Mouse (Mus musculus) myocyte (in vitro differentiated cells): Measurements from ENCODE around the gene Mlx. TPM values are rescaled to one million over a fixed set of nuclear protein-coding genes. Genes with fewer than 3 reads are reported as not detected.

ENCODE experiments used
- H3K27me3 ChIP-seq: one replicate; pipeline ENCODE4 v1.6.1; 2011; ENCODE audit not compliant: control insufficient read depth, insufficient read depth, insufficient read length
- H3K36me3 ChIP-seq: one replicate; pipeline ENCODE4 v1.6.1; 2011; ENCODE audit not compliant: control insufficient read depth, insufficient read depth
- H3K4me2 ChIP-seq: one replicate; pipeline ENCODE4 v1.6.1; 2011; ENCODE audit warnings: low read depth, control low read depth
- H3K4me3 ChIP-seq: one replicate; pipeline ENCODE4 v1.5.1; 2011; ENCODE audit warnings: mild to moderate bottlenecking, control low read depth, moderate library complexity
- H3K79me2 ChIP-seq: one replicate; pipeline ENCODE4 v1.6.1; 2011; ENCODE audit not compliant: control insufficient read depth, insufficient read depth
- H3ac ChIP-seq: one replicate; pipeline ENCODE4 v1.6.1; 2011; ENCODE audit not compliant: control insufficient read depth, insufficient read length
- CEBPB ChIP-seq: IDR thresholded peaks from 2 replicates; pipeline ENCODE4 v1.6.1; 2011; ENCODE audit warnings: mild to moderate bottlenecking, moderate library complexity; ENCODE audit not compliant: poor library complexity, insufficient read depth, severe bottlenecking
- E2F4 ChIP-seq: IDR thresholded peaks from one replicate; pipeline ENCODE4 v1.6.1; 2011; ENCODE audit warnings: mild to moderate bottlenecking, control low read depth, moderate library complexity; ENCODE audit not compliant: insufficient read depth
- MAX ChIP-seq: IDR thresholded peaks from one replicate; pipeline ENCODE4 v1.6.1; 2011; ENCODE audit warnings: low read depth, mild to moderate bottlenecking, control low read depth
- MYOD1 ChIP-seq, 3 experiments: IDR thresholded peaks; one replicate each; pipeline ENCODE4 v1.6.1; 2011; ENCODE audit warnings: control low read depth in 2 of 3, low read depth in 2 of 3, mild to moderate bottlenecking in 2 of 3, moderate library complexity in 1 of 3; ENCODE audit not compliant: insufficient read length in 2 of 3, control insufficient read depth in 1 of 3
- MYOG ChIP-seq, 3 experiments: IDR thresholded peaks; one replicate each; pipeline ENCODE4 v1.6.1; 2011; ENCODE audit warnings: control low read depth in 2 of 3, low read depth in 2 of 3, mild to moderate bottlenecking in 2 of 3; ENCODE audit not compliant: insufficient read length in 2 of 3, control insufficient read depth in 1 of 3, insufficient read depth in 1 of 3
- POLR2A ChIP-seq: IDR thresholded peaks from one replicate; pipeline ENCODE4 v1.6.1; 2011; ENCODE audit warnings: low read depth, mild to moderate bottlenecking, control low read depth, moderate library complexity; ENCODE audit not compliant: insufficient read length
- POLR2AphosphoS2 ChIP-seq: IDR thresholded peaks from one replicate; pipeline ENCODE4 v1.6.1; 2011; ENCODE audit warnings: low read depth, control low read depth; ENCODE audit not compliant: insufficient read length
- REST ChIP-seq: IDR thresholded peaks from one replicate; pipeline ENCODE4 v1.6.1; 2011; ENCODE audit warnings: mild to moderate bottlenecking, control low read depth, moderate library complexity; ENCODE audit not compliant: insufficient read depth, insufficient read length
- SRF ChIP-seq: IDR thresholded peaks from one replicate; pipeline ENCODE4 v1.6.1; 2011; ENCODE audit warnings: low read depth; ENCODE audit not compliant: control insufficient read depth, insufficient read length
- TCF12 ChIP-seq: IDR thresholded peaks from one replicate; pipeline ENCODE4 v1.6.1; 2011; ENCODE audit warnings: mild to moderate bottlenecking, control low read depth; ENCODE audit not compliant: poor library complexity, insufficient read depth, severe bottlenecking
- TCF3 ChIP-seq: IDR thresholded peaks from one replicate; pipeline ENCODE4 v1.6.1; 2011; ENCODE audit warnings: low read depth, control low read depth; ENCODE audit not compliant: insufficient read length
- USF1 ChIP-seq: IDR thresholded peaks from one replicate; pipeline ENCODE4 v1.6.1; 2011; ENCODE audit warnings: low read depth, mild to moderate bottlenecking, control low read depth, moderate library complexity
- polyA plus RNA-seq: library from polyadenylated mRNA; unstranded; fragments of >200 nt; fragmentation: generic; extraction: Trizol; gene quantifications from one replicate; pipeline ENCODE4 v1.2.1, GENCODE M21; 2012; ENCODE audit warnings: missing spikeins

Gene Mlx
- polyA plus RNA-seq, 1 experiment = 29.3 TPM

DNA sequence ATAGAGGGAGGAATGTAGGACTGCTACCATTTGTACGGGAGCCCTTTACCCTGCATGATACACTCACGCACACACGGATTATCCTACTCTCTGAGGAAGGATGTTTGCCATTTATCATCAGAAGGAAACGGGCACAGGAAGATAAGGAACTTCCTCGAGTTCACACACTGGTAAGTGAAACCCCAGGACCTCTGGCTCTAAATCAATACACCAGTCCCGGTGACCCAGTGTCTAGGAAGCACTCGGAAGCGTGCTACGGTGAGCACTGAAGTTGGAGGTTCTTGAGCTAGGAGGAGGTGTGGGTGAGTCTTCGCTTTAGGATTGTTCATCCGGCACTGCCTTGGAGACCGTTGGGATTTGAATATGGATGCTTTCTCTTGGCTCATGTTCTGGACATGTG lies 46.0 kb downstream of the Mlx start:
- Histone ChIP-seq H3K27me3 (no peaks in the 10 kb centered on the region), H3K79me2 (no peaks in the 10 kb centered on the region), H3K4me2 (no peak overlapping the region), H3K4me3 (no peak overlapping the region), H3ac (no peak overlapping the region), H3K36me3 (no peaks in the 10 kb centered on the region)
- TF ChIP-seq USF1 (no peak), MYOD1 (IDR thresholded peaks at IDR 0.05; ENCODE audit: control insufficient read depth in 1 of 3, insufficient read length in 2 of 3, low read depth in 2 of 3) (no peak), MYOG (IDR thresholded peaks at IDR 0.05; ENCODE audit: control insufficient read depth in 1 of 3, insufficient read depth in 1 of 3, insufficient read length in 2 of 3, low read depth in 2 of 3) (no peak), REST (no peak)

DNA sequence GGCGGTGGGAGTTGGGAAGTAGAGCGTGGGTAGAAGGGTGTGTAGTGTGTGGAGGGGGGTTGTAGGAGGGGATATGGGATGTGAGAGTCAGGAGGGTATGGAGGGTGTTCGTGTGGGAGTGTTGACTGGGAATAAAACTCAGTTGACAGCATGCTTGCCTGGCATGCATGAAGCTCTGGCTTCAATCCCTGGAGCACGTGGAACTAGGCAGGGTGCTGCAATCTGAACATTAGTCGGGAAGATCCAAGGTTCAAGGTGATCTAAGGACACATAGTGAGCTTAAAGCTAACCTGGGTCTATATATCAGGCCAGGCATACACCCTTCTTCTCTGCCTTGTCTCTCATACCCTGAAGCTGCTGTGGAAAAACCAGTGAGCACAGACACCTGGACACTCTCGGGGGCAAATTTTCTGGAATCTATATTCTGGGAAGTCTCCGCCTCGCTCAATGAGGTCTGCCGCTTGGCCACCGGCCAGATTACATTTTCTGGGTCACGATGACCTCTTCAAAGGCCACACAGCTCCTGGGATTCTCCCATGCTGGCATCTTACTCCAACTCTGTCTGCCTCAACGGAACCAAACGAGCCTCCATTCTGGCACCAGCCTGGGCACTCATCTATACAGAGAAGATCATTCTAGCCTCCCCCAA lies 47.3 kb downstream of the Mlx start:
- Histone ChIP-seq H3K4me2 (no peak overlapping the region), H3ac (no peak overlapping the region), H3K36me3 (no peaks in the 10 kb centered on the region), H3K79me2 (no peaks in the 10 kb centered on the region), H3K4me3 (no peak overlapping the region), H3K27me3 (no peaks in the 10 kb centered on the region)
- TF ChIP-seq E2F4 (no peak), POLR2AphosphoS2 (no peak), POLR2A (no peak), TCF3 (no peak), USF1 (no peak), MAX (no peak), REST (no peak), MYOG (IDR thresholded peaks at IDR 0.05; ENCODE audit: control insufficient read depth in 1 of 3, insufficient read depth in 1 of 3, insufficient read length in 2 of 3, low read depth in 2 of 3) (no peak), MYOD1 (IDR thresholded peaks at IDR 0.05; ENCODE audit: control insufficient read depth in 1 of 3, insufficient read length in 2 of 3, low read depth in 2 of 3) (no peak), SRF (no peak), TCF12 (no peak)

DNA sequence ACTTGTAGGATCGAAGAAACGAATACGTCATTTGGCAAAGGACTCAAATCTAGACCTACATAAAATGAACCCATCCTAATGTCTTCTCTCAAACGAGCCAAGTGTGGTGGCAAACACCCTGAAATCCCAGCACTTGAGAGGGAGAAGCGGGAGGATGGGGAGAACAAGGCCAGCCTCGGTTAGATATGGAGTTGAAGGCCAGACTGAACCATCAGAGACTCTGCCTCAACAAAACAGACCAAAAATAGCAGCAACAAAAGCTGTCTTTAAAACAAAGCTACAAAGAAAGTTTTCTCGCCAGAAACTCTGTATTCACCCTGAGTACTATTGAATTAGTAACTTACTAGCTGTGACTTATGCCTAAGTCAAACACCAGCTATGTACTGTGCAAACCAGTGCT lies 49.9 kb downstream of the Mlx start:
- no peaks in the 10 kb centered on the region for H3K27me3 ChIP-seq
- no peak overlapping the region for H3K4me2 ChIP-seq
- no peaks in the 10 kb centered on the region for H3K36me3 ChIP-seq
- no peaks in the 10 kb centered on the region for H3K79me2 ChIP-seq
- H3K4me3 ChIP-seq = no peak overlapping the region
- TF ChIP-seq MYOD1 (IDR thresholded peaks at IDR 0.05; ENCODE audit: control insufficient read depth in 1 of 3, insufficient read length in 2 of 3, low read depth in 2 of 3) (no peak), MAX (no peak)
- H3ac ChIP-seq = no peak overlapping the region

DNA sequence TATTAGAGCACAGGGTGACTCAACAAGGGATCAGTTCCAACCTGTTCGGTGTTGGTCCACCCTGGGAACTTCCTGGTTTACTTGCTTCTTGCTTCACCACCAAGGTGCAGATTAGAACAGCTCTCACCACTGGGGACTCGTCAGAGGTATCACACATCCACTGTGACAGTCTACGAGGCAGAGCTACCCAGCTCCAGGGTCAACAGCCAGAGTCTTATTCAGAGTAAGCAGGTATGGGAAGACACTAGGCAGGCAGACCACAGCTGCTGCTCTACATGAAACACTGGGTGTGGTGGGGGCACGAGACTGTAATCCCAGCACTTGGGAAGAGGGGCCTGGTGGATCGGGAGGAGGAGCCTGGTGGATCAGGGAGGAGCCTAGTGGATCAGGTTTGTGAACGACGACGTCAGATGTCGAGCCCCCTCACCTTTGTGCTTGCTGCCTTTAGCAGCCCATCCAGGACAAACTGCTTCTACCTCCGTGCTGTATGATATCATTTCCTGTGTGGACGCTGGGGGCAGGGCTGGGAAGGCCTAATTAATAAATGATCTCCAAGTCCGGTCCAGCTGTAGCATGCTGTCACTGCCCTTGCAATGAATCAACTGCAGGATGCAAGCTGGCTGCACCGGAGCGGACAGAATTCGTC lies 51.6 kb downstream of the Mlx start:
- Histone ChIP-seq H3K4me2 (peak overlapping the region; percentile 4), H3K4me3 (no peak overlapping the region), H3ac (no peak overlapping the region), H3K27me3 (no peaks in the 10 kb centered on the region), H3K36me3 (no peaks in the 10 kb centered on the region), H3K79me2 (no peaks in the 10 kb centered on the region)
- TF ChIP-seq MYOG (IDR thresholded peaks at IDR 0.05; ENCODE audit: control insufficient read depth in 1 of 3, insufficient read depth in 1 of 3, insufficient read length in 2 of 3, low read depth in 2 of 3) (no peak), TCF12 (no peak)

DNA sequence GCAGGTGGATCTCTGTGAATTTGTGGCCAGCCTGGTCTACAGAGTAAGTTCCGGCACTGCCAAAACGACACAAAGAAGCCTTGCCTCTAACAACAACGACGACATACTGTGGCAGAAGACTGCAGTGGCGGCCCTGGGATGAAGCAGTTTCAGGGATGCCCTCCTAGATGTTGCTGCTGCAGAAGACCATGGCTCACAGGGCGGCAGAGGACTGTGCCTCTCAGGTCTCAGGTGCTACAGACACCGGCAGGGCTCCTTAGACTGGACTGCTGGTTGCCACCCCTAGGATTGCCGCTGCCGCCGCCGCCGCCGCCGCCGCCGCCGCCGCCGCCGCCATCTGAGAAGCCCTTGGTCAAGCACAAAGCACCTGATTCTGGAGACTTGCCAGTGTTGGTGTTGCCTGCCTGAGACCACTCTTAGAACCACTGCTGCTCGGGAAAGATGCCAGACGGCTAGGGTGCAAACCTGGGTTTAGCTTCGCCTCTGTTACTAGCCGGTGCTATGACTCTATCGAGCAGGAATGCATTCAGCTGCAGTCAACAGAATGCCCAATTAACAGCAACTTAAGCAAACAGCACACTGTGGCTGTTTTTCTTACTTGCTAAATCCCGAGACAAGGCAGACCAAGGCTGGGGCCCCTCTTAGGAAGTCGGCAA lies 53.2 kb downstream of the Mlx start:
- no peaks in the 10 kb centered on the region for H3K27me3 ChIP-seq
- no peak overlapping the region for H3ac ChIP-seq
- H3K4me3 ChIP-seq = no peak overlapping the region
- H3K36me3 ChIP-seq = no peaks in the 10 kb centered on the region
- H3K4me2 ChIP-seq = no peak overlapping the region
- H3K79me2 ChIP-seq = no peaks in the 10 kb centered on the region
- TF ChIP-seq TCF12 = no peak
- no peak for TF ChIP-seq MAX
- no peak for TF ChIP-seq POLR2AphosphoS2
- TF ChIP-seq USF1 = no peak
- TF ChIP-seq MYOD1 (IDR thresholded peaks at IDR 0.05; ENCODE audit: control insufficient read depth in 1 of 3, insufficient read length in 2 of 3, low read depth in 2 of 3) = no peak
- no peak for TF ChIP-seq TCF3
- no peak for TF ChIP-seq MYOG (IDR thresholded peaks at IDR 0.05; ENCODE audit: control insufficient read depth in 1 of 3, insufficient read depth in 1 of 3, insufficient read length in 2 of 3, low read depth in 2 of 3)
- no peak for TF ChIP-seq E2F4
- no peak for TF ChIP-seq CEBPB
- no peak for TF ChIP-seq SRF
- TF ChIP-seq REST = no peak
